Mouse (Mus musculus) c-Kit-negative CD71-positive TER-119-positive erythroid progenitor cells, embryonic 14.5 days (primary cell): ENCODE results near the gene Bcas3.

Experiments used
- DNase-seq: peaks from one replicate; pipeline ENCODE4 v3.0.0-alpha.2; 2013; ENCODE audit warnings: low read depth, low spot score

The Bcas3 gene

DNA sequence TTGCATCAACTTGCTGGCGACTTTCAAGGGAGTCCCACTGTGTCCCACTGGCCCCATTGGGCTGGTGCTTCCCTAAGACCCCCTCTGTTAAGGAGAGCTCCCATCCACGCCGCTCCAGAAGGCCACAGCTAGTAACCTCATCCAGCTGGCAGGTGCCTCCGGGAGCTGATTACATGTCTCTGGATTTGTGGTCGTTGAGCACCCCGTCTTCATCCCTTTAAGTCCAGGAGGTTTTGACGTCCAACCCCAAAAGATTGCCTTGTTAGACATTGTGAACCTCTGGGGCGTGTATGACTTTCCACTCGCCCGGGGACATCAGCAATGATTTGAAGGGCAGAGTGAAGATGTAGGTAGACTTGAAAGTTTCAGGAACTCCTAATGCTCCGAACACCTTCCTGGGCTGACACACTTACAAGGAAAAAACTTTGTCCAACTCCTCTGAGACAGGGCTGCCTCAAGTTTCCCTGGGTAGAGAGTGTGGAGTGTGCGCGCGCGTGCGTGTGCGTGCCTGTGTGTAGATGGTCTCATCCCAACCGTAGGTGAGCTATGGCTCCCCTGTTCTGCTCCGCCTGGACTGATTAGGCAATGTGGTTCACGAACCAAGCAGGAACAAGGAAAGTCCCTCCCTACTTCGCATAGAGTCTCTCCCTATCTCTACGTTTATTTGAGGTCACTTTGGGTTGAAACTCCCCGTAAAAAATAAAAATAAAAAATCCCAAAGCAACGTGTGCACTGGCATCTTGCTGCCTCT, 489.8 kb downstream of the Bcas3 start:
- no peak for DNase-seq

DNA sequence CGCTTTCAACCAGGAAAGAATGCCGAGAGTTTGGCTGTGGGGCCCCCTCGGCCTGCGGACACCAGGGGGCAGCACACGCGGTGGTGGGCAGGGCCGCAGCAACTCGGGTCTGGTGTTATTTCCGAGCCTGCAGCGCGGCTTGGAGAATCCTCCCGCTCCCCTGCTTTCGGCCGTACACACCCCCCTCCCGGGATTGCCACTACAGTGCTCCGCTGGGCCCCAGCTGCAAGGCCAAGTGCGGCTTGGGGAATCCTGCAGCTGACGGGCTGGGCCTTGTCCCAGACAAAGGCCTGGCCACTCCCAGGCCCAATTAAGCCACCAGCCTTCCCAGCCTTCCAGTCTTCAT, 490.4 kb downstream of the Bcas3 start:
- DNase-seq: no peak

- no peak for DNase-seq
Observed at GRCm38 (mm10) chr11:85844144-85844965, 491.4 kb downstream of the Bcas3 start.

- no peak for DNase-seq
Observed at GRCm38 (mm10) chr11:85844971-85845370, 492.0 kb downstream of the Bcas3 start.

- DNase-seq: no peak
Observed at GRCm38 (mm10) chr11:85845921-85846320, 493.0 kb downstream of the Bcas3 start.

DNA sequence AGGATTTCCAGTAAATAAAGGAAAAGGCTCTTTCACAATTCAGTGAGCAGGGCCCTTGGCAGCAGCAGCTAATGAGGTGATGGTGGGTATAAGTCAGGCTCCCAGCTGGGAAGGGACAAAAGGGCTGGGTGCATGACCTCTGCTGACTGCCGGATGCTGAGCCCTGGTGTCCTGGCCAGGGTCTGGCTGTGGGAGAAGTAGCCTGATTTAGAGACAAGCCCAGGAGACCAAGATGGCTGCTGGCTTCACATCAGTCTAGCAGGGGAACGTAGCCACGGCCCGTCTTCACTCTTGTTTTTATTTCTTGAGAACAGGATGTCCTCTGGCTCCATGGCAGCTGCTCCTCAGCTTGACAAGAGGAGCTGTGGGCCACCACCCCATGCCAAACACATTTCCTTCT, 493.5 kb downstream of the Bcas3 start:
- no peak for DNase-seq

DNA sequence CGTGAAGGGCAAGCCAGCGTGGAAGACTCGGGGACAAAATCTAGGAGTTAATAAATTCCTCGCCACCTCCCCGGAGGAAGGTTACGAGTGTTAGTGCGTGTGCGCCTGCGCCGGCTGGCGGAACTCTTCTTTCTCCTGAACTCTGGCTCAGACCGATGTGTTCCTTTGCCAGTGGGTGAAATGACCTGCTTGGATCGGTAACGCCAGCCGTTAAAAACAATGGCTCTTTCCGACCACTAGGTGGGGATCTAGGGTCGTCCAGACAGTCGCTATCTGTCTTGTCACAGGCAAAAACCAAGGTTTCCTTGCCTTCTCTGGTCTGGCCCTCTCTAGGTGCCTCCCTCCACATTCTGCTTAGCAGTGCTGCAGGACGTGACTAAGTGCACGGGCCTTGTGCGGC, 496.1 kb downstream of the Bcas3 start:
- DNase-seq: peak; percentile 28

DNA sequence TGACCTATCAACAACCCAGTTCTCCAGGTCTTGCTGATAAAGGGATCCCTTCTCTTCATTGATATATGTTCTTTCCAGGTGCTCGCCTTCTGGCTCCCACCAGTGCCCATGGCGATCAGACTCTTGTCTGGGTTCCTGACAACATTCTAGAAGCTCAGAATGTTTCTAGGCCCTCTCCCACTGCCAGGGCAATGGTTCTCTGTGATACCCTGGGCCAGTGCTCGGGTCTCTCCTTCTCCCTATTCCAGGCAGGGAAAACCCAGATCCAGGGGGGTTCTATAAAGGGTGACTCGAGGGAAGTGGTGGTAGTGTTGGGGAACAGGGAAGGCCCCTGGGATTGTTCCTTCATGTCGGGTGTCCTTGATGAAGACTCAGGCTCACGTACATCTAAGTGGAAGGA, 497.3 kb downstream of the Bcas3 start, which contains the start of gene Gm11444:
Gene Gm11444, minus strand, starts transcription at position 101 of the 400 bp plus-strand sequence.
- no peak for DNase-seq

DNA sequence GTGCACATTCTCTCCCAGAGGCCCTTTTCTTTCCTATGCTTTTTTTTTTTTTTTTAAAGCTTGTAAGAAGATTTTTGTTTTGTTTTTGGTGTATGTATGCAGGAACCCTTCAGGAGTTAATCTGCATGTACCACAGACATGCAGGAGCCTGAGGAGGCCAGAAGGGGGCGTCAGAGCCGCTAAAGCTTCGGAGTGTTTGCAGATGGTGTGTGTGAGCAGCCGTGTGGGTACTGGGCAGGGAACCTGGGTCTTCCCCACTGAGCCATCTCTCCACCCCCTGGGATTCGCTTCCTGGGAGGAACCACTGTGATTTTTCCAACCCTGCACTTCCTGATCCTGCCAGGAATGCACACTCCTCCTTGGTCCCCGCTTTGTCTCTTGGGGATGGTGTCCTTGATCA, 497.8 kb downstream of the Bcas3 start:
- DNase-seq: no peak

DNA sequence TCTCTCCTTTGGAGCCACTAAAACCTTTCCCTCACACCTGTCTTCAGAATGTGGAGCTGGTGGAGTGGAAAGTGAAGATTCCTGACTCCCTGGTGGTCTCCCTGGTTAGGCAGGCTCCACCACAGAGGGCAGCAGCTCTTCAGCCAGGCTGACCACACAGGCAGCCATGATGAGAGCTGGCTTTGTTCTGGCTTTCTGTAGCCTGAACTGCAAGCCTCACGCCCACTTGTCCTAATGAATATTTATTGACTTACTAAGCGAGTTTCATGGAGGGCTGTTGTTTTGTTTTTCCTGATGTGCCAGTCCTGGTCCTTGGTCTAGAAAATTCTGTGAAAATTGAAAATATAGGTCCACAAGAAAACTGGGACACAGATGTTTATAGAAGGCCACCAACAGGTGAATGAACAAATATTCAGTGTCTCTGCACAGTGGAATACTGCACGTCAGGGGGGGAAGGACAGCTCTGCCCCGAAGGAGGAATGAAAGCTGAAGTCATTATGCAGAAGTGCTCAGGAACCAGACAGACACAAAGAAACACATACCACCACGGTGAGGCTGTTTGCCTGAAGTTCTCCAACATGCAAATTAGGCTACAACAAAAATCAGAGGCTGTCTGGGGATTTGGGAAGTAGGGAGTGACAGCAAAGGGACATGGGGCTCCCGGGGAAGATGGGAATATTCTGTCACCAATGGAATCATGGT, 505.2 kb downstream of the Bcas3 start:
- no peak for DNase-seq

- no peak for DNase-seq
Observed at GRCm38 (mm10) chr11:85864363-85864762, 511.4 kb downstream of the Bcas3 start.
